Mouse (Mus musculus) spleen, postnatal 4 days (tissue): ENCODE results near the gene Rab3b.
"Not testable (repeated sequence)": the region's sequence is repeated elsewhere in the genome, so short reads cannot be mapped to it uniquely, and the experiment has no call there.

ENCODE experiments used
- DNase-seq, 2 experiments: peaks; one replicate each; pipeline ENCODE4 v3.0.0; 2022; ENCODE audit warnings: low spot score in 2 of 2

Rab3b gene

GRCm38 (mm10) chr4:108890876-108891275 lies 12.0 kb downstream of the Rab3b start:
- no peak for DNase-seq

- DNase-seq = no peak
Measured at GRCm38 (mm10) chr4:108900421-108900820, 21.6 kb downstream of the Rab3b start.

GRCm38 (mm10) chr4:108902886-108903285 lies 24.0 kb downstream of the Rab3b start:
- no peak for DNase-seq

GRCm38 (mm10) chr4:108903346-108903745 lies 24.5 kb downstream of the Rab3b start:
- no peak for DNase-seq

- no peak for DNase-seq
Measured at GRCm38 (mm10) chr4:108904076-108904475, 25.2 kb downstream of the Rab3b start.

- DNase-seq = no peak
Measured at GRCm38 (mm10) chr4:108904790-108905189, 25.9 kb downstream of the Rab3b start.

- DNase-seq = no peak
Measured at GRCm38 (mm10) chr4:108905859-108906258, 27.0 kb downstream of the Rab3b start.

- no peak for DNase-seq
Measured at GRCm38 (mm10) chr4:108907475-108907874, 28.6 kb downstream of the Rab3b start.

GRCm38 (mm10) chr4:108909872-108910425 lies 31.1 kb downstream of the Rab3b start:
- DNase-seq = no peak

GRCm38 (mm10) chr4:108911866-108912265 lies 33.0 kb downstream of the Rab3b start:
- DNase-seq = no peak

GRCm38 (mm10) chr4:108913180-108913579 lies 34.3 kb downstream of the Rab3b start:
- no peak for DNase-seq

GRCm38 (mm10) chr4:108914391-108914790 lies 35.5 kb downstream of the Rab3b start:
- DNase-seq = no peak

GRCm38 (mm10) chr4:108915101-108915500 lies 36.2 kb downstream of the Rab3b start:
- DNase-seq = no peak

- DNase-seq = no peak
Measured at GRCm38 (mm10) chr4:108917654-108918053, 38.8 kb downstream of the Rab3b start.

- DNase-seq = not testable (repeated sequence)
Measured at GRCm38 (mm10) chr4:108927945-108928344, 49.1 kb downstream of the Rab3b start.

GRCm38 (mm10) chr4:108933163-108933562 lies 54.3 kb downstream of the Rab3b start:
- no peak for DNase-seq

GRCm38 (mm10) chr4:108934856-108935255 lies 56.0 kb downstream of the Rab3b start:
- DNase-seq = peak in 1 of 2 experiments; percentile 47

- no peak for DNase-seq
Measured at GRCm38 (mm10) chr4:108937848-108938771, 59.2 kb downstream of the Rab3b start.

- no peak for DNase-seq
Measured at GRCm38 (mm10) chr4:108940681-108941473, 62.0 kb downstream of the Rab3b start.

GRCm38 (mm10) chr4:108942171-108942570 lies 63.3 kb downstream of the Rab3b start:
- no peak for DNase-seq

GRCm38 (mm10) chr4:108942986-108943720 lies 64.3 kb downstream of the Rab3b start:
- DNase-seq = no peak

- no peak for DNase-seq
Measured at GRCm38 (mm10) chr4:108949168-108949567, 70.3 kb downstream of the Rab3b start.
